Mouse (Mus musculus) neutrophil, adult 5-6 weeks (primary cell): Measurements from ENCODE around the gene Zfp57. TPM values are rescaled to one million over a fixed set of nuclear protein-coding genes. Genes with fewer than 3 reads are reported as not detected.
A peak's percentile ranks its signal among the peaks of the same experiment; 100 is the strongest.

ENCODE experiments used
- ATAC-seq: fragments of 151-379, 151-347 bp; 2 replicates; pipeline ENCODE4 v1.8.0; 2017; ENCODE audit warnings: mild to moderate bottlenecking, moderate TSS enrichment; ENCODE audit not compliant: insufficient number of reproducible peaks, poor library complexity, low FRiP score, severe bottlenecking; ENCODE audit errors: extremely low read depth
- total RNA-seq: library from RNA; stranded (forward); fragments of 200-1000 nt; gene quantifications from 2 replicates; pipeline ENCODE4 v1.2.3, GENCODE M21; 2017

Zfp57 gene
- total RNA-seq, 1 experiment from 2014 or later: not detected

DNA sequence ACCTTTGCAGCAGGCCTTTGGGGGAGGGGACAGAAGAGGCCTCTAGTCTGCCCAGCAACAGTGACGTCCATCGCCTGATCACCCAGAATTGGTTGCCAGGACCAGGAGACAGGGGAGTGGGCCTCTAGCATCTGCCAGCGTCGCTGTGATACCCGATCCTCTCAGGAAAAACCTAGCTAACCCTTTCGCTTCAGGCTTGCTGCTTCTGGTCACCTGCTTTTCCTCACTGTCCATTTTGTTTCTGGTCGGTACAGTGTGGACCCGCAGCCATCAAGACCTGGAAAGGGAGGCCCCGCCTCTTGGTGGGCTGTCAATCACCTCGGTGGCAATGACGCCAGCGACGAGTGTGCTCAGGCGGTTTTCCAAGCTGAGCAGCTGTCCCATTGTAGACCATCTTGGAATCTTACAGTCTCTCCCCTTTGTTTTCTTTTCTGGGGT is 27.7 kb downstream of the Zfp57 start:
- ATAC-seq: peak; percentile 76

DNA sequence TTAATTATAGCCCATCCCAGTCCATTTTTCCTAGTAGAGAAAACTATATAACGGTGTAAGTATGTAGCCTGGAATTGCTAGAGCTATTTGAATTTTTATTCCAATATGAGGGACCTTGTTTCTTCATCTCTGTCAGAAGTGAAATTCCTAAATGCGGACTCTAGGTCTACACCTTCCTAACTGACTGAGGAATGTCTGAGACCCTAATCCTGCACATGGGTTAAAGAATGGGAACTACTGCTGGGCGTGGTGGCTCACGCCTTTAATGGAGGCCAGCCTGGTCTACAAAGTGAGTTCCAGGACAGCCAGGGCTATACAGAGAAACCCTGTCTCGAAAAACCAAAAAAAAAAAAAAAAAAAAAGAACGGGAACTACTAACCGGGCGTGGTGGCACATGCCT is 28.2 kb downstream of the Zfp57 start:
- ATAC-seq: no peak

DNA sequence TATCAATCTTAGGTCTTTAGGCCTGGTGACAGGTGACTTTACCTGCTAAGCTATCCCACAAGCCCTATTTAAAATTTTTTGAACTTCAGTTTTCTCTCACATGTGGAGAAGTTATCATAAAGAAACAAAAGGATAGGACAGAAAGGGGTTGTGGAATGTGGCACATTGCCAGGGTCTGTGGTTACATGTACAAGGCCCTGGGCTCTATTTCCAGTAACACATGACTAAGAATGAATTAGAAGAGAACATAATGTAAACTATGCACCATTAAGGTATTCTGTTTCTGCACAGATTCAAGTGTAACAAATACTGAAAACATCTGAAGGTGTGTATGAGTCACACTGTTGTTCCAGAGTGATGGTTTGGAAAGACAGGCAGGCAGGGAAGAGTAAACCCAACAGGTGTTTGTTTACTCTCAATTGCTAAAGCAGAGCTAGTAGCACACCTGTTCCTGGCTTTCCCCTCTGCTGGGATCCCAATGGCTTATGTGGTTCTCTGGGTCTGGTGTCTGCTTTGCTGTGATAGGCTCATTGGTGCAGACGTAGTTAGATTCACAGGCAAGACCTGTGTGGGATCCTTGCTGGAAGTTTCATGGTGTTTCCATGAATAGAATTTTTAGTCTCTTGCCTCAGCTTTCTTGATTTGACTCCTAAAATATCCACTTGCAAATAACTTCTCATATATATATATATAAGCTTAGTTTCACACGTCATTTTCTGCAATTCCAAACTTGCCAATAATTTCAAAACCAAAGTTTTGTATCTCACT is 38.3 kb downstream of the Zfp57 start:
- ATAC-seq: no peak

DNA sequence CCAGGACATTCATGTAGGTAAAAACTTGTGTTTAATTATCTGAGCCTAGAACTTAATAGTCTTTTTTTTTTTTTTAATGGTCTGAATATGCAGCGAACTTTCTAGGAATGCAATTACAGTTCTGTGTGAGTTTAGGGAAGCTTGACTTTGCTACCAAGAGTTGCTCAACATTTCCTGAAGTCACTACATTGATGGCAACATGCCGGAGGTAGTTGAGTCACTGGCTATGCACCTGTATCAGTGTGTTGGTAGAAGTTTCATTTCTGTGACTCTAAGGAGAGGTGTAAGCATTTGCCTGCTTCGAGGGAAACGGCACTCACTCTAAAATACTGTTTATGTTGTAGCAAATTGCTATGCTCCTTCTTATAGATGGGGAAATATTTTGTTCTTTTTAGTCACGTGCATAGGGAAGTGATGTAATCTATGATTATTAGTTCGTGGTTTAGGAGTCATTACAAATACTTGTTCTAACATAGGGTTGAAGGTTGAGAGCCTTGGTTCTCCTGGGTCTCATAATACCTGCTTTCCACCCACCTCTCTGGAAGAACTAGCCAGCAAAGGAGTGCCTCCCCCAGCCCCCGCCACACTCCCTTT is 43.8 kb downstream of the Zfp57 start:
- ATAC-seq: peak; percentile 52

DNA sequence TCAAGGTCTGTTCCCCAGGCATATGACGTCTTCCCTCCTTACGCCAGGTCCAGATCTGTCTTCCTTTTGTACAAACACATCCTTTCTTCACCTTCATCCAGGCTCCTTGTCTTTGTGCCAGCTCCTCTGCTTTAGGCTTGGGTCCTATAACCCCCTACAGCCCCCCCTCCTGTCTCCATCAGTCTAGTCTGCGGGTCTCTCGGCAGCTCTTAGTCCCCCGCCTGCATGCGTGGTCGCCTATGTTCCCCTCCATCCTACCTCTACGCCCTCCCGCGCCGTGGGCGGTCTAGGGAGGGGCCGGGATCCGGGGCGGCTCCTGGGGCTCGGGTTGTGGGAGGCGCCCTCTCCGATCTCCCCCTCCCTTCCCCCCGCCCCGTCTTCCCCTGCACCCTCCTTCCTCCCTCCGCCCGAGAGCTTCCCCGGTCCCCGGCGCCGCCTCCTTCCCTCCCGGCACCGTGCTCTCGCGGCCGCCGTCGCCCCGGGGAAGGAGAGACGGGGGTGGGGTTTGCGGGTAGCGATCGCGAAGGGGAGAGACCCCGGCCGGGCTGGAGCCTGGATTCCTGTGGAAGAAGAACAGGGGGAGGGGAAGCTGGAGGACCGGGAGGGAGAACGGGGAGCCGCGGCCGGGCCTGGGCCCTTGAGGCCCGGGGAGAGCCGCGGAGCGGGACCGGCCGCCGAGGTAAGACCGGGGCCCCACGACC is 44.8 kb downstream of the Zfp57 start, which contains the start of gene Gabbr1:
Gene Gabbr1, plus strand, starts transcription at position 356 of the 701 bp plus-strand sequence.
- ATAC-seq: peak; percentile 63

DNA sequence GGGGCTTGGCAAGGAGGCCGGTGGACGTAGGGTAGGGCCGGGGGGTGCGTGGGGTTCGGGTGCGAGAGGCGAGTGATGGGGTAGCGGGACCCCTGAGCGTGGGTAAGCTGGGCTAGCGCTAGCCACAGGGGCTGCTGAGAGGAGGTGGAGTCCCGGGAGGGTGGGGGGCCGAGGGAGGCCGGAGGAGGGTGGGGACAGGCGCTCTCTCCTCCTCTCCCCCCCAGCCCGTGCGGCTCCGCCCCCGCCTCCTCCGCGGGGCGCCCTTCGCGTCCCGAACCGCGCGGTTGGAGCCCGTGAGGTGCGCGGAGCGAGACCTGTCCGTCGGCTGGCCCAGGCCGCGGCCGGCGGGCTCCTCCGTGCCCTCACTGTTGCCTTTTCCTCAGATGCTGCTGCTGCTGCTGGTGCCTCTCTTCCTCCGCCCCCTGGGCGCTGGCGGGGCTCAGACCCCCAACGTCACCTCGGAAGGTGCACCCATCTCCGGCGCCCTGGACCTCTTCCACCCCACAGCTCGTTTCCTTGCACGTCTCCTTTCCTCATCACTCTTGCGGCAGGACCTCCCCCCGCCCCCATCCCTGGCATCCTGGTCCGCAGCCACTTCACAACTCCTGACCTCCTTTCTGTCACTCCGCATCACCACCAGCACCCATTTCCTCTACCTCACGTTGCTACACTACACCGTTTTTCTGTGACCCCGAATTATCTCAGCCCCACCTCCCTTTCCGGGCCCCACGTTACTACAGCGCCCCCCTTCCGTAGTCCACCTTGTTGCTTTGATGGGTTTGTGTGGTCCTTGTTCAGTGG is 45.5 kb downstream of the Zfp57 start:
- peak; percentile 20; the same call in 1 of the 2 replicates for ATAC-seq

DNA sequence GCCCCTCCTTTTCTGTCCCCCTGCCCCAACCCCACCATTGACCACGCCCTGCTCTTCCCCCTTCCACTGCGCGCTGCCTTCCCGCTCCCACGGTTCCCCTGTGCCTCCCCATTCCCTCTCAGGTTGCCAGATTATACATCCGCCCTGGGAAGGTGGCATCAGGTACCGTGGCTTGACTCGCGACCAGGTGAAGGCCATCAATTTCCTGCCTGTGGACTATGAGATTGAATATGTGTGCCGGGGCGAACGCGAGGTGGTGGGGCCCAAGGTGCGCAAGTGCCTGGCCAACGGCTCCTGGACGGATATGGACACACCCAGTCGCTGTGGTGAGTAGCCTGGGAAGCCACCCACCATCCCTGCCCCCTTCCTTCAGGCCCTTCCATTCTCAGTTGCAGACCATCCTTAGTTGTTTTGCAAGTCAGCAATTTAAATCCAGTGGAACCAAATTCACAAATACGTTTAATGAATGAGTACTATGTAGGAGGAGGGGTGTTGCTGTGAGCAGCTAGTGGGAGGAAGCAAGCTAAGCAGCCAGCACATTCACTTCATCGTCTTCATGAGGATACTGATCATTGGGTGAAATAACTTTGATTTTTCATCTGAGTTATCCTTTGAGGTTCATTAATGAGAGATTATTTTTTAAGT is 46.5 kb downstream of the Zfp57 start:
- ATAC-seq: no peak

DNA sequence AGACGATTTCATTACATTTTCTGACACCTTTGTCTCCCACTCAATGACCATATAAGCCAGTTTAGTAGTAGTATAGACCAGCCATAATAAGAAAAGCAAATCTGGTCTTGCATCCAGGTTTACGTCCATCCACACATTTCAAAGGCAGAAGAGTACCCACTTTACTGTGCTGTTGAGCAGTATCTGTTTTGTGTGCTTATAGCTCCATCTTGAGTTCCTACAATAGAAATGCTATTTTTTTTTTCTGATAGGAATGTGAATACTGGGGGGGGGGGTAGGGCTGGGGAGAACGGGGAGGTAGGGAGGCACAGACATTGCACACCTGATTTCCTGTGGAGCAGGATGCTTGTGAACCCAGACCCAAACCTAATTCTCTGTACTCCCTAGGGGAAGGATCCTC is 47.0 kb downstream of the Zfp57 start:
- no peak for ATAC-seq

DNA sequence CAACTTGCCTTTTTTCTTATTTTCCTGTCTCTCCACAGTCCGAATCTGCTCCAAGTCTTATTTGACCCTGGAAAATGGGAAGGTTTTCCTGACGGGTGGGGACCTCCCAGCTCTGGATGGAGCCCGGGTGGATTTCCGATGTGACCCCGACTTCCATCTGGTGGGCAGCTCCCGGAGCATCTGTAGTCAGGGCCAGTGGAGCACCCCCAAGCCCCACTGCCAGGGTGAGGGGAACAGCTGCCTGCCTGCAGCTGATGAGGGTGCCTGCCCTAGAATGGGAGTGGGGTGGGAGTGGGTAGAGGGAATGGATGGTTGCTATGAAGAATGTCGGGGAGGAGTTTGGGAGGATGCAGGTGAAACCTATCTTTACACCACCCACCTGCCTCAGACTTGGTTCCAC is 47.4 kb downstream of the Zfp57 start:
- no peak for ATAC-seq

DNA sequence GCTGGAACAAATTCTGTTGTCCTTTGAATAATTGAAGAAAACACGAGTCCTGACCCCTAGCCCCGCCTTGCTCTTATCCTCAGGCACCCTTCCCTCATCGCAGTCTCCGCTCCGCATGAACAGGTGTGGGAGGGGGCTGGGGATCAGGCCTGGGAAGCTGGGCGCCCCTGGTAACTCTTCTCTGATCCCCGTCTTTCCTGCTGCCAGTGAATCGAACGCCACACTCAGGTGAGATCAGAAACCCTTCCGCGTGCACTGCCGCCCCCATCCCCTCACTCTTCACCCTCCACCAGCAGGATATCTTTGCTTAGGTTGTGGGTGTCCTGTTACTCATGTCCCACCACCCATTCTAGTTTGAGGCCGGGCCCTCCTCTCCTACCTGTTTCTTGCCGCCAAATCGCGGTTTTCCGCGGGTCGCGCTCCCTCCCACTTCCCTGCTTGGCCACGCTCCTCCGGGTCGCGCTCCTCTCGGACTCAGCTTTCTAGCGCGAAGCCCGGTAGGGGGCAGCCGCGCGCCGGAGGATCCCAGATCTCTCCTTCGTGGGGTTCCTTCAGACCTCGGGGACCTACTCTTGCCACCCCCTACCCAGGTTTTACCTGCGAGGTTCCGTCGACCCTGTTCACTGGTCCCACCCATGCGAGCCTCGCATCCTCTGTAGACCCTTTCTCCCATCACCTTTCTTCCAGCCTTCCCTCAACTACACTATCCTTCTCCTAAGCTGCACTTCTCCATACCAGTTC is 48.8 kb downstream of the Zfp57 start:
- ATAC-seq: 0 out of 2 replicates have a peak, but pooled peaks have one; percentile 14

DNA sequence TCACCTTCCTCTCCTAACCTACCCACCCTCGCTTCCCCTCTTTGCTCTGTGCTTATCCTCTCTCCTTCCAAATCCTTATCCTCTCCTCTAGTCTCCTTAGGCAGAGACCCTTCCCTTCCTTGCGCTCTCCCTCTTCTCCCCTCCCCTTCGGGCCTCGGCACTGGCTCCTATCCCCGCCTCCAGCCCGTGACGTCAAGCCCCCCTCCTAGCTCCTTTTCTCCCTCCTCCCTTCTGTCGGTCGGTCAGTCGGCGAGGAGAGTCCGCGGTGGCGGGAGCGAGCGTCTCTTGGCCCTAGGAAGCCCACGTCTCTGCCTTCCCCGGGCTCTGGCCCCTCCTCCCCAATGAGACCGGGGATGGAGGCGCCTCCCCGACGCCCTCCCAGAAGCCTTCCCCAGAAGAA is 49.4 kb downstream of the Zfp57 start:
- peak; percentile 27 for ATAC-seq

DNA sequence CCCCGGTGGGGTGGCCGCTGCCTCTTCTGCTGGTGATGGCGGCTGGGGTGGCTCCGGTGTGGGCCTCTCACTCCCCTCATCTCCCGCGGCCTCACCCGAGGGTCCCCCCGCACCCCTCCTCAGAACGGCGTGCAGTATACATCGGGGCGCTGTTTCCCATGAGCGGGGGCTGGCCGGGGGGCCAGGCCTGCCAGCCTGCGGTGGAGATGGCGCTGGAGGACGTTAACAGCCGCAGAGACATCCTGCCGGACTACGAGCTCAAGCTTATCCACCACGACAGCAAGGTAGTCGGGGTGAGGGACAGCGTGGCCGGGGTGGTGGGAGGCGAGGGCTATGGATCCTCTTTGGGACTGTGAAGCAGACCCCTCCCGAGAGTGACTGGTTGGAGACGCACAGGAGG is 49.9 kb downstream of the Zfp57 start:
- ATAC-seq: no peak

DNA sequence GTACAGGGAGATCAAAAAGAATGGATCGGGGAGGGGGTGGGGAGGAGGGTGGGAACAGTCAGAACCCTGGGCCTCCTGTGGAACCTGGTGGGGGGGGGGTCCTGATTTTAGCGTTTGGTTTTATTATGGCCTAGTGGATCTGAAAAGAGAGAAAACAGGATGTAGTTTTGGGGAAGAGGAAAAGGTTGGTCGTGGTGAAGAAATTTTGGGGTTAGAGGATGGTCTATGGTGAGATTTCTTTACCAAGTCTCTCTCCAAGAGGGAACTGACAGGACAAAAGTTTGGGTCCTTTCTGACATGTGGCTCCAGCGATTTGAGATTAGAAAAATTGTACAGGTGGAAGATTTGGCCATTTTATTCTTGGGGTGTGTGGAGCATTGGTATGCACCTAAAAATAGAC is 50.8 kb downstream of the Zfp57 start:
- ATAC-seq: no peak

DNA sequence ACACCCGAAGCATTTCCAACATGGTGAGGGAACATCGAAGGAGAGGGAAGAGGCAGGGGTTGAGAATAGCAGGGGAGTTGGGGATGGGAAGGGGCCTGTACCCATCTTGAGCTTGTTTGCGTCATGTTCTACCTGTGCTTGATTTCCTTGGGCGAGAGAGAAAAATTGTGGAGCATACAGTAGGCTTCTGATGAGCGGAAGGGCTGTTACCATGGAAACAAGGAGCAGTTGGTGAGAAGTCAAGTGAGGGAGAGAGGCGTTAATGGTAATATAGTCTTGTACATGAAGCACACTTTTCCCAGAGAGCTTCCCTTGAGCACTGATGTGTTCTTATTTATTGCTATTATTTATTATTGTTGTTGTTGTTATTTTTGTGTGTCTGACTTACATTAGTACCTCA is 56.0 kb downstream of the Zfp57 start:
- no peak for ATAC-seq
